Mouse (Mus musculus): ENCODE data around the gene Tspan4.
A peak's percentile ranks its signal among the peaks of the same experiment; 100 is the strongest.

Tspan4 gene

DNA sequence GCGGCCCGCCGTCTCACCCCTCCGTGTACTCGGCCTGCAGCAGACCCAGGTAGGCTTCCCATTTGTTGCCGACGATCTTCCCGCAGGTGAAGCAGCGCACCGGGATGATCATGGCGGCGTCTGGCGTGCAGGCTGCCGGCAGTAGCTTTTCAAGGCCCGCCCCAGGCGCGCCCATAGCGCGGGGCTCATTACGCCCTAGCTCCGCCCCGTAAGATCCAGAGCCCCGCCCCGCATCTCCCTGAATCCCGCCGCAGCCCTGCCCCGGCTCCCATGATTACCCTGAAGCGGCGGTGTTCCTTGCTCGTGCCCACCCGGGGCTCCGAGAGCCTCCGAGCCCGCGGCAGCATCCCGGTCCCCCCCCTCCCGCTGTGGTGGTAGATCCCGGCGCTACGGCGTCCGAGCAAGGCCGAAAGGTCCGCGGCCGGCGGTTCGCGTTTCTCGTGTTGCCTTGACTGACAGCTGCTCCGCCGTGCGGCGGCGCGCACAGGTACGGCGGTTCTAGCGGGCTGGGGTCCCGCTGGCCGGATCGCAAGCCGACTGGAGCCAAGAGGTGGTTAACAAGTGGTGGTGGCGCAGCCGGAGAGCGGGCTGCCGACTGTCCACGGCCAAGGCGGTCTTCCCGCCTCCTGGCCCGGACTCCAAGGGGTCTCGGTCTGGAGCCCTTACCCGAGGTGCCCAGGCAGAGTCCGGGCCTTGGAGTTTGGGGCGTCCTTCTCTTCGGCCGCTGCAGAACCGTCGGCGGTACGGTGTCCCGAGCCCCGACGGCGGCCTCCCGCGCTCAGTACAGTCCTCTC, at the start of gene Tspan4, which contains the start of gene Polr2l:
Gene Tspan4, plus strand, starts transcription at position 230 of the 794 bp plus-strand sequence.
Gene Polr2l, minus strand, starts transcription at position 122 of the 794 bp plus-strand sequence.
- DNase-seq (ENCODE audit: inconsistent ontology term): peak; percentile 91

DNA sequence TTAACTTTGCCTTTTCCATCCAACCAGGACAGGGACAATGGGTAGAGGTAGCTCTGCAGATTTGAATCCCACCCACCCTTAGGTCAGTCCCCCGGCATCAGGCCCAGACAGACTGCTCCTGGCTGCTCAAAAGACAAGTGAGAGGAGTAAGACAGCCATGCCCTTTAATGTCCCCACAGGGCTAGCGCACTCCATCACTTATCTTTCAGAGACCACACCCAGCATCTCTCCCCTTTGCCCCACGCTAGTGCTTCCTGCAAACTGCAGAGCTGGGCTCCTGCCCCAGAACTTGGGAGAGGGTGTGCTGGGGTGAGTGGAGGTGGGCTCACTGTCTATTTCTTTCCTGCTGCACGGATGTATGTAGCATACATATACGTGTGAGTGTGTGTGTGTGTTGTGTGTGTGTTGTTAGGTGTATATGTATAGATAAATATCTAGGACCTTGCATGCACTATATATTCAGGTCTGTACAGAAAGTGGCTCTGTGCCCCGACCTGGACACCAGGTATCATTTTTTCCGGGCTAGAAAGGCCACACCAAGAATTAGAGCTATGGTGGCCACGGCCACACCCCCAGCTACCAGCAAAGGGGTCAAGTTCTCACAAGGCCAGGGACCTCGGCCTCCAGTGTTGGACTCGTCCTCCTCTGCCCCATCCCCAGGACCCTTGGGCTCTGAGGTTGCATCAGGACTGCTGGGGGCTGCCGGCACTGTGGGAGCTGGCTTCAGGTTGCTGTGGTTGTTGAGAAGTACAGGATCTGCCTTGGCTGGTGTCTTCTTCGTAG, 47.9 kb upstream of the Tspan4 start:
- no peak for DNase-seq (ENCODE audit: inconsistent ontology term)

DNA sequence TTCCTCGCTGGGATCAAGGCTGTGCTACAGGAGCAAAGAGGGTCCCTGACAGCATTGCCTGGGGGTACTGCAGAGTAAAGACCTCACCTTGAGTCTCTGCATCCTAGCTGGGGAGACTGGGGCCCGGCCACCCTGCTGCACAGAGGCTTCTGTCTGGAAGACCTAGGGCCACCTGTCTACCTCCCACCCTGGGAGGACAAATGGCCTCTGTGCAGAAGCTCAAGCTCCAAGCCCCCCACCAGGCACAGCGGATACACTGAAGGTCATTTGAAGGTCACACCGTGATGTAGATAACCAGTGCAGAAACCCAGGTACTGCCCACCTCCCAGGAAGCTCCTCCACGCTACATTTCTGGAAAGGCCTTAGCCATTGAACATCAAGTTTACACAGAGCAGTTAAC, 46.3 kb upstream of the Tspan4 start:
- DNase-seq (ENCODE audit: inconsistent ontology term): no peak

DNA sequence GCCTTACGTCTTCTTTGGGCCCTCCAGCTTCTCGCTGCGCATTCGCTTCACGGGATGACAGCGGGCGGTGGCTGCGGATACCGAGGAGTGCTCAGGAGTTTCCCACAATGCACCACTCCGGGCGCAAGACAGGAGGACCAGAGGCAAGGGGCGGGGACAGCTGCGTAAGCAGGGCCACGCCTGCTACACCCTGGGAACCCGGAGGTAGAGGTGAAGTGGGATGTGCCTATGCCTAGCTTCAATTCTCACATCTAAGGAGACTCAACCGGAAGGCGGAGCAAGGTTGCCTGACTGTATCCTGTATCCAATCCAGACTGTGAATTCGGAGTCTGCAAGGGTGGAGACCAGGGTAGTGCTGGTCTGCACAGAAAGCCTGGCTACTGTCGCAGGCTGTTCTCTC, 45.7 kb upstream of the Tspan4 start, which contains the start of gene Cend1:
Gene Cend1, minus strand, starts transcription at position 182 of the 400 bp plus-strand sequence.
- DNase-seq (ENCODE audit: inconsistent ontology term): peak; percentile 75

DNA sequence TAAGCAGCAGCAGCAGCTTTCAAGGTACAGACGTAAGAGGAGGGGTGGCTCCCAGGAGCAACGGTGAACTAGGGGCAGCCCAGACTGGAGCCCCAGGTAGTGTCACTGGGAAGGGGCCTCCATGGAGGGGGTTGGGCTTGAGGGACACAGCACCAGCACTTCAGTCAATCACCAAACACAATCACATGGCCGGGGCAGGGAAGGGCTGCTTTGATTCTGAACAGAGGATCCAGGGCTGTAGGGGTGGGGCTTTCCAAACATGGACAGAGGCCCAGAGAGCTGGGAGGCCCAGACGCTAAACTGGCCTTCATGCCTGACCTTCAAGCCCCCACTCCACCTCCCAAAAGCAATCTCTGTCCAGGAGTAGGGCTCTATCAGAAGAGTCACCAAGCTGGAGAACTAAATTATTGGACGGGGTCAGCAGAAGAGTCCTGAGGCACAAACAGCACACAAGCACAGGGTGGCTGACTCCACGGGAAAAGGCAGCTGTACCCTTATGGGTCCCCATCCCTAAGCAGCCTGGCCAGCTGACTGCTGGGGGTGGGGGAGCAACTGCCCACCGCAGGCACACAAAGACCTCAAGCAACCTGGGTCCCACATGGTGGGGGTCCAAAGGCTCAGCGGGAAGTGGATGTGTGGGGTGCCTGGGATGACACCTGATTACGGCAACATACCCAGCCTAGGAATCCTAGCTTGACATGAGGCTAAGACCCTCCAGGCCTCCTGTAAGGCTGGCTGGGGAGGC, 45.0 kb upstream of the Tspan4 start:
- no peak for DNase-seq (ENCODE audit: inconsistent ontology term)

DNA sequence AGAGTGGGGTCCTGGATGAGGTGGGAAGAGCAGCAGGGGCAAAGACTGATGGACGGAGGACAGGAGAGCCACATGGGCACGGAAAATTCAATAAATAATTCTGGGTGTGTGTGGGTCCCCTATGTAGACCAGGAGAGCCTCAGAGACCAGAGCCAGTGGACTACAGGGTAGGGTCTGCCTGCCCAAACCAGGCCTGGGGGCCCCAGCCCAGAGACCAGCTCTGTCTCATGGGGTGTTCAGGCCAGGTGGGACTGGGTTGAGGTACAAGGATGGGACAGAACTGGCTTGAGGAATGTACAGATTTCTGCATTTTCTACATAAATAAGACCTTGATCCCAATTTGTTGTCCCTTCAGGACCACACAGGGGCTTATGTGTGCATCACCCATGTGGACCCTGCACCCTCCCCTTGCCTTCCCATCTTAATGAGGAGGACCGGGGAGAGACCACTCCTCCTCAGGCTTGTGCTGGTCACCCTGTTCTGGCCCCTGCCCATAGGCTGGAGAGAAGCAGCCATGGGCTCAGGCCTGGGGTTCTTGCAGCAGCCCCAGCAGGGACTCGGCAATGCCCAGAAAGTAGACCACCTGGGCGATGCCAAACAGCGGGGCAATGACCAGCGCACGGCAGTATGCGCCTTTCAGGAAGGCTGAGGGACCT, 44.3 kb upstream of the Tspan4 start:
- DNase-seq (ENCODE audit: inconsistent ontology term): no peak

DNA sequence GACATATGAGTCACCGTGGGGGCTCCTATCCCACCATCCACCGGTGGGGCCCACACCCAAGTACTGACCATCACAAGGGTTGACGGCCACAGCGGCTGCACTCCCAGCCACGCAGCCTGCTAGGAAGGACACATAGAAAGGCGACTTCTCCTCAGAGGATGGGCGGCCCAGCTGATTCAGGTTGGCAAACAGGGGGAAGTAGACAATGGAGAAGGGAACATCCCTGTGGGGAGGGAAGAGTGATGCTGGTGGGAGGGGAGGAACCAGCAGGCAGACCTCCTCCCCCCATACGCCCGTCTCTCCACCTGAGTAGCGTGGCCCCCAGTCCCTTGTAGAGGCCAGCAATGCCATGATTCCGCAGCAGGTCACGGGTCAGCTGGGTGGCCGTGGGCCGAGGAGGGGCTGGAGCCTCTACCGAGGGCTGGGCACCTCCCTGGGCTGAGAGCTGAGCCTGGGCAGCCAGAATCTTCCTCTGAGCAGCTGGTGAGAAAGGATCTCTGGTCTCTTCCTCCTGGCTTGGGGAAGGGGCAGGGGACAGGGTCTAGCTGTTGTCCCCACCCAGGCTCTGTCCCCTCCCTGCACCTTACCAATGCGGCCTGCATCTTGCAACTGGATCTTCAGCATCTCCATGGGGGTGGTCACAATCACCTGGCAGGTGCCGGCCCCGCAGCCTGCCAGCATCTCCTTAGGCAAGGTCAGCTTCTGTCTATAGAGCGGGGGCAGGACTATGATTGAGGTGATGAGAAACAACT, 43.4 kb upstream of the Tspan4 start:
- no peak for DNase-seq (ENCODE audit: inconsistent ontology term)

DNA sequence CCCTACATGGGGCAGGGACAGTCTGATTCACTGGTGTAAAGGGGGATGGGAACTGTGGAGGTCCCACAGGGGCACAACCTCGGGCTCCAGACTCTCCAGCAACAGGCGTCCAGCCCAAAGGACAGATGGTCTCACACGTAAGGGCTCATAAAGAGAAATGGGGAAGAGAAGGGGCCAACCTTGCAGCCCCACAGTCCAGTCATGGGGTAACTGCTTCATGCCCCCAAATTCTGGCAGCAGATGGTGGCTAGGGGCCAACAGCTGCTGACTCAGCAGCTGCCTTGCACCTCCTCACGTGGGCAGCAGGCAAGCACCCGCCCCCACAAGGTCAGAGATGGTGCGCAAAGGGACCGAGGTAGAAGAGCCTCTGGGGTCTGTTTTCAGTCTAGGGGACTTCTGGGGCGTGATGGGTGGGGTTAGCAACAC, 42.8 kb upstream of the Tspan4 start:
- DNase-seq (ENCODE audit: inconsistent ontology term): no peak

DNA sequence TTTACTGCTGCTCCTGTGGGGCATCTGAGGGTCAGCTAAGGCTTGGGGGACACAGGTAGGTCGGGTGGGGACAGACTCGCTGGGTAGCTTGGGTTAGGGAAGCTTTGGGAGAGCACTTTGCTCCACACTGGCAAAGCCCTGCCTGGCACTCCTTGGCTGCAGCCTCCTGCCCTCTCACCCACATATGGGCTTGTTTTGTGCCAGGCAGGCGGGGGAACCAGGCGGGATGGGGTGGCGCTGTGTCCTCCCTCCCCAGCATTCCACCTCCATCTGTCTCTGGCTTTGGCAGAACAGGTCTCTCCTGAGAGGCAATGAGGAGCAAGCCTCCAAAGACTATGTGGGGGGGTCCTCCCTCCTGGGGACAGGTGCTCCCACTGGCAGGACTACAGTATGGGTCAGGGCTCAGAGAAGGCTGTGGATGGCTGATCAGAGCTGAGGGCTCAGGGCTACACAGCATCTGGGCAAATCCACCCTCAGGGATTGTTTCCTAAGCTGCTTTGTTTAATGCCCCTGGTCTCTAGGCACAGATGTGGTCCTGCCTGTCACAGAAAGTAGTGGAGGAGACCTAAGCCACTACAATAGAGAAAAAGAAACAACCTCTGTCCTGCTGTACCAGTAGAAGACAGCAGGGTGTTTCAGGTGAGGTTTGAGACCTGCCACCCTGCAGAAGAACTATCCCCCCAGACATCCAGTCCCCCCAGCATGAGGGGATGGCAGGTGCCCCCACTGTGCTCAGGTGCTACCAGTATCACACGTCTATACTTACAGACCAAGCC, 42.1 kb upstream of the Tspan4 start:
- no peak for DNase-seq (ENCODE audit: inconsistent ontology term)

DNA sequence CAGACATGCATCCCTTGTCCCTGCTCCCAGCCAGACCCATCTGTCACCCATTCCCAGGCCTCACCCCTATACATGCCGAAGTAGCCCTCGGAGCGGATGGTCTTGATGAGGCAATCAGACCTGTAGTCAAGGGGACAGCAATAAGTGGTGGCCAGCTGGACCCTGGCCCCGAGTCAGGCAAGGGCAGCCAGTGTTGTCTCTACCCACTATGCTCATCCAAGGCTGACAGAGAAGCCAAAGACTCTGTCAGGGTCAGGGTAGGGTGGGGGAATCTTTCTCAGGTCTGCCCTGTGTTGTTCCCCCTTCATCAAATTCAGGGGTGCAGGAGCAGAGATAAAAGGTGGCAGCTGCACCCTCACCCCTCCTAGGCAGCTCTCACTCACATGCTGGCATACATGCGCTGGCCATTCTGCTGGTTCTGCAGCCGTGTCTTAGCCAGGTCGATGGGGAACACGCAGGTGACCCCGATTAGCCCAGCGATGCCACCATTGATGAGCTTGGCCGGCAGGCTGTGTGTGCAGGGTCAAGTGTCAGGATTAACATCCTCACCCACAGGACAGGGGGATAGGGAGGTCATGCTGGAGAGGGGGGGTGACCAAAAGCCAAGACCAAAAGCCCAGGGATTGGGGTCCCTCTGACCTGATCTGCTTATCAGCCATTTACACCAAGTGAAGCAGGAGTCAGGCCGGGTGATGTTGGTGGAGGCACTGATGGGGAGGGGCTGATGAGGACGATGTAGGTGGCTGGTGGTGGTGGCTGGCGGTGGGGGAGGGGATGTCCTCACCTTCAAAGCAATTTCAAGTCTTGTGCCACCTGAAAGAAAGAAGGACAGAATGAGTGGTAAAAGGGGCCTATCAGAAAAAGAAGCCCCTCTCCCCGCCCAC, 41.3 kb upstream of the Tspan4 start:
- DNase-seq (ENCODE audit: inconsistent ontology term): no peak

DNA sequence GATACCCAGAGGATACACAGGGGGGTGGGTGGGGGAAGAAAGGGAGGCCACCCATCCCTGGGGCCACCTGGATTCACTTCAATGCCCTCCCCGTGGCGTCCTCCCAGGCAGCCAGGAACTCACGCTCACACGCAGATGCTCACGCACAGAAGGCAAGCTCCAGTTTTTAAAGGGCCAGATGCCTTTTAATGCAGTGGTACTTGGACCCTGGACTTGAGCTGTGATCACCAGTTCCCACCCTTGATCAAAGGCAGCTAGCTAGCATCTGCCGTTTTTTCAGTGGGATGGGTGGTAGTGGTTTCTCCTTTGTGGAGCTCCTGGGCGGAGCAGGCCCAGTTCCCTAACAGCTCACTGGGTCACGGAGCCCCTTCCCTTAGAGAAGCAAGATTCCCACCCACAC, 40.6 kb upstream of the Tspan4 start:
- DNase-seq (ENCODE audit: inconsistent ontology term): peak; percentile 43

DNA sequence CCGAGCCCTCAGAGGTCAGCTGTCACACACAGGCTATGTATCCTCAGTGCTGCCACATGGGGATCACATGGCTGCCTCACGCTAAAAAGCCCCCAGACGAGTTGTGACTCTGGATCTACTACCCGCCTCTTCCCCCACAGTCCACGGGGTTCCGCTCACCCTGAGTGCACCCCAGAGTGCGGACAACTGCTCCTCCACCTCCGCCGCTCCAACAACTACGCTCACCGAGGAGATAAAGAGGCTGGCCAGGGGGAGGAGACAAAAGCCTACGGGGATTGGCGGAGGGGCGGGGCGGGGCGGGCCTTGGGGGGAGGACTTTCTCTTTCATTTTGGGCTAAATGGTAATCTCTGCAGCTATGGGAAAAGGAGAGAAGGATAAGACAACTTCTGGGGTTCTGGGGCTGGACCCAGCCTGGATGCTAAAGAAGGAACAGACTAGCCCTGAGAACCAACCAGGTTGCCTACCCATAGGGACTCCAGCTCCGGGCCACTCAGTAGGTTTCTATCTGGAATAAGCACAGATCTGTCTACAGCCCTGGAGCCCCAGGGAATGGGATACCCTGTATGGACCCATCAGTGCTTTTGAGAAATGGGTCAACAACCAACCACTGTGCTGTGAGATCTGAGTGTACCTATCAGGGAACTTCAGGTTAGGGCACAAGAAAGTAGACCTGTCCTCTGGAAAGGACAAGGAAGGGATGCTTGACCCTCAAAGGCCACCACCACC, 39.7 kb upstream of the Tspan4 start:
- DNase-seq (ENCODE audit: inconsistent ontology term): peak; percentile 75

DNA sequence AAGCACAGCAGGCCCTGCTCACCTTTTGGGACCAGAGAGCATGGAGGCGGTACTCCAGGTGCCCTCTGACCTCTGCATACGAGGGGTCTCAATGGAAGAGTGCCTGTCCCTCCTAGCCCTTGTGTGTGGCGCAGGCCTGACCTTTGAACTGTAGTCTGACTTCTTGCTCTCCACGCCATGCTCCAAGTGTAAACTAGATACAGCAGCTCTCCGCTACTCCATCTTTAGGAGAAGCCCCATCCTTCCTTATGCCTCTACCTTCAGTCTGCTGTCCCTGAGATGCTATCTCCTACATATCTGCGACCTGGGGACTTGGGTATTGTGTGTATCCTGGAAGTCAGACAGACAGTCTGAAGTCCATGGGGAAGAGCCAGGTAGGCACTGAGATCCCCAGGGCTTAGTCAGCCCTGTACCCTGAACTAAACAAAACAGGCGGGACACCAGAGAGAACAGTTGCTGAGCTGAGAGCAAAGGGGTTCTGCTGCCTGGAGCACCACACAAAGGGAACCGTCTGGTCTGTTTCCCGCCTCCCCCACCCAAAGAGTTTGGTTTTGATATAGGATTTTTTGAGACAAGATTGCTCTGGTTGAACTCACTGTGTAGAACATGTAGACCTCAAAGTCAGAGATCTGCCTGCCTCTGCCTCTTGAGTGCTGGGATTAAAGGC, 39.1 kb upstream of the Tspan4 start:
- DNase-seq (ENCODE audit: inconsistent ontology term): no peak

DNA sequence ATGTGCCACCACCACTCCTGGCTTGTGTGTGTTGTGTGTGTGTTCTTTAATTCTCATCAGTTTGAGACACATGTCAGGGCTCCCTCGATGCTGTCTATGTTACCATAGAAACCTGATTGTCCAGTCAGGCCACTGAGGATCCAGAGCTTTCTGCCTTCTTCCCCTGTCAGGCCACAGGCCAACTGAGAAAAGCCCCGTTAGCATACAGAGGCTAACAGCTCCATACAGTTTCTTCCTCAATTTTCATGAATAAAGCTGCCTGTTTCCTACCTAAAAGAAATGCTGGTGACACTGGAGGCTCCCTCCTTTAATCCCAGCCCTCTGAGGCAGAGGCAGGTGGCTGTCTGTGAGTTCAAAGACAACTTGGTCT, 38.5 kb upstream of the Tspan4 start:
- DNase-seq (ENCODE audit: inconsistent ontology term): no peak

DNA sequence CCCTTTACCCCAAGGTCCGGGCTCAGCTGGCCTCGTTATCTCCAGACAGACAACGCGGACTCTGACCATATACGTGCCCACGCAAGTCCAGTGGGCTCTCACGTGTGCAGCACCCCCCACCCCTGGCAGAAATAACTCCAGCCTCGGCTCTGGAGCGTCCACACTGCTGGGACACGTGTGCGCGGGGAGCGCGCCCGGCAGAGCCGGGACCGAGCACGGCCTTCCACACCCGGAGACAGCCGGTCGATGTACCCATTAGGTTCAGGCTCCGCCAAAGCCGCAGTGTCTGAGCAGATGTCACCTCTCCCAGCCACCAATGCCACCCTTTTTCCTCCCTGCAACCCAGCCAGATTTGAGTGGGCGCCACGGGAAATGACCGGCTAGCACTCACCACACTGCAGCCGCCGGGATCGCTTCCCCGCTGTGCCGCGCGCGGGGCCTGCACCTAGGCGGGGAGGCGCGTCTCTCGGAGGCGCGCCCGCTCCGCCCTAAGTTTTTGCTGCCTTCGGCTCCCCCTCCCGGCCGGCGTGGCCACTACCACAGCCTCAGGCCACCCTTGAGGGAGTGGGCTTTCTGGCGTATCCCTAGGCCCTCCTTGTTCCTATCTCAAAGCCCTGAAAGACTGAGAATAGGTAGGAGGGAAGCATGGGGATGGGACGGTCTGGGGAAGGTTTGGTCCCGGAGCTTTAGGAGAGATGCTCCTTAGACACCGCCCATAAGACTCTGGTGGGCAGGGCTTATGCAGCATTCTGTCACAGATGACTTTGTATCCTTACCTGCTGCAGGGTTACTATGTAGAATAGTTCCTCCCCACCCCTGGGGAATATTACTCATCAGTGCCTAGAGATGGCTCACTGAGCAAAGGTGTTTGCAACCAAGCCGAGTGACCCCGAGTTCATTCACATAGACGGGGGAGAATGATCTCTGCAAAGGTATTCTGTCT, 37.6 kb upstream of the Tspan4 start, which contains the start of gene Slc25a22:
Gene Slc25a22, minus strand, starts transcription at position 715 of the 943 bp plus-strand sequence.
- peak; percentile 89 for DNase-seq (ENCODE audit: inconsistent ontology term)

DNA sequence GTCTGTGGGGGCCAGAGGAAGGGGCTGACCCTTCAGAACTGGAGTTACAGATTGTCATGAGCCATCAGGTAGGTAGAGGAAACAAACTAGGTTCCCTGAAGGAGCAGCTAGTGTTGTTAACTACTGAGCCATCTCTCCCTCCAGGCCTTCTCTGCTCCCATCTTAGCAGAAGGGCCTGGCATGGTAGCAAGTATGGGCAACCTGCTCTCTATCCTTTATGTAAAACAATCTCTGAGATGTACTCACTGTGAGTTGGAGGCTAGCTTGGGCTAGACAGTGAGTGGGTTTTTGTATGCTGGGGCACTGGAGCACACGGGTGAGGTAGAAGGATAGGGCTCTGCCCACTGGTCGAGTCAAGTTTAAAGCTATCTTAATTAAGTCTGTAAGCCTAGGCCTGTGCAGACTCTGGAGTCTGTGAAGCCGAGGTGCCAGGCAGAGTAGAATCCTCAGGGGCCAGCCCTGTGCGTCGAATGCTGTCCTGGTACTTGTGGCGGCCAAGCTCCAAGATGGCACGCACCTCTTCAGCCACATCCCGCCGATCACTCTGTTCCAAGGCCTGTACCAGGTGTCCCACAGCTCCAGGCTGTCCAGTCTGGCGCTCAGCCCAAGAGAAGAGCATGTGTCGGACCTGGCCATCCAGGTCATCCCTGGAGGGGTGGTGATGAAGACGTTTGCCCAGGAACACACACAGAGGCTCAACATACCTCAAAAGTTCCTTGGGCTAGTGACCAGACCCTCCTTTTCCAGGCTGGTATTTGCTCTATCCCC, 36.7 kb upstream of the Tspan4 start:
- DNase-seq (ENCODE audit: inconsistent ontology term): no peak
